Mouse (Mus musculus) liver, embryonic 13.5 days (tissue): ENCODE data around the gene Kiss1. TPM values are rescaled to one million over a fixed set of nuclear protein-coding genes. Genes with fewer than 3 reads are reported as not detected.

Experiments
- ATAC-seq: fragments of 200-750 bp; cut with Nextera tagmentation; 2 replicates; pipeline ENCODE4 v1.8.0; 2017; ENCODE audit warnings: low read depth, mild to moderate bottlenecking, moderate number of reproducible peaks, moderate library complexity
- DNase-seq: peaks from one replicate; pipeline ENCODE4 v3.0.0; 2022
- H3K27ac ChIP-seq: fragments of 300-500 bp; sonication (generic); 2 replicates; pipeline ENCODE4 v1.5.1; 2015; ENCODE audit warnings: moderate library complexity, mild to moderate bottlenecking, inconsistent platforms
- H3K27me3 ChIP-seq: fragments of 300-500 bp; sonication (generic); 2 replicates; pipeline ENCODE4 v1.6.1; 2015; ENCODE audit warnings: mild to moderate bottlenecking, inconsistent platforms
- H3K36me3 ChIP-seq: fragments of 300-500 bp; sonication (generic); 2 replicates; pipeline ENCODE4 v1.6.1; 2015; ENCODE audit warnings: mild to moderate bottlenecking, inconsistent platforms
- H3K4me1 ChIP-seq: fragments of 300-500 bp; sonication (generic); replicated peaks from 2 replicates; pipeline ENCODE4 v1.6.1; 2015; ENCODE audit warnings: inconsistent platforms
- H3K4me2 ChIP-seq: fragments of 300-500 bp; sonication (generic); 2 replicates; pipeline ENCODE4 v1.6.1; 2015; ENCODE audit warnings: inconsistent platforms, mild to moderate bottlenecking, moderate library complexity
- H3K4me3 ChIP-seq: fragments of 300-500 bp; sonication (generic); replicated peaks from 2 replicates; pipeline ENCODE4 v1.5.1; 2015; ENCODE audit warnings: mild to moderate bottlenecking, inconsistent platforms
- H3K9ac ChIP-seq: fragments of 300-500 bp; sonication (generic); 2 replicates; pipeline ENCODE4 v1.6.1; 2015; ENCODE audit warnings: mild to moderate bottlenecking, inconsistent platforms
- H3K9me3 ChIP-seq: fragments of 300-500 bp; sonication (generic); replicated peaks from 2 replicates; pipeline ENCODE4 v1.6.1; 2016; ENCODE audit warnings: inconsistent platforms
- WGBS: fragments of 180-500 bp; shearing (Covaris S2); methylation state at CpG from one replicate; pipeline ENCODE4 v1.1.7; 2015; ENCODE audit not compliant: insufficient replicate concordance; 5-methylcytosine and 5-hydroxymethylcytosine counted together
- polyA plus RNA-seq: library from polyadenylated mRNA; unstranded; fragments of >200 nt; fragmentation: Nextera tagmentation; extraction: Ambion mirVana; gene quantifications from 2 replicates; pipeline ENCODE4 v1.2.1, GENCODE M21; 2015

Kiss1 gene
- polyA plus RNA-seq, 1 experiment from 2014 or later: not detected

DNA sequence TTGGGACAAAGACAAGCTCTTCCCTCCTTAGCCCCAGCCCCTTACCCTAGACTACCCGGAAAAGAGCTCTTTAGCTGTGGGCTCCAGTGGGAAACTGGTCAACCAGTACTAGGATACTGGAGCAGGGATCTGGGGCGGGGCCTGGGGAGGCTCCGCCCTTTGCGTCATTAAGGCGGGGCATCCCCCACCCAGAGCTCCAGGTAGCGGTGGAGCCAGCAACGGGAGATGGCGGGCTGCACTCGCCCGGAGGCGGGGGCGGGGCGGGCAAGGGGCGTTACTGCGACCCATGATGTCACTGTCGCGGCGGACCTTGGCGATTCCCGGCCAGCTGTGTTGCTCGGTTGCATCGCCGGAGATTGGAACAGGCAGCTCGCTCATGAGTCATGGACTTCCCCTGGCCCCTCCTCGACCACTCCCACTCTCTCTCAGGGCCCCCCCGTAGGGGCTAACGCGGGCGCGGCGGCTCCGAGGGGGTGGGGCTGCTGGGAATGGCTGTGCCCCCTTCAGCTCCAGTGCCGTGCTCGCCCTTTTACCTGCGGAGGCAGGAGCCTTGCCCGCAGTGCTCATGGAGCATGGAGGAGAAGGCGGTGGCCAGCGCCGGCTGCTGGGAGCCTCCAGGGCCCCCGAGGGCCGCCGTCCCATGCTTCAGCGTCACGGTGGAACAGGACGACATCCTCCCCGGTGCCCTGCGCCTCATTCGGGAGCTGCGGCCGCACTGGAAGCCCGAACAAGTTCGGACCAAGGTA is 41.8 kb downstream of the Kiss1 start, which contains the start of gene Etnk2:
TSS of gene Etnk2 (plus strand) at position 297 of the 746 bp plus-strand sequence.
- no peaks in the 10 kb centered on the region for H3K9me3 ChIP-seq
- peak within 1 kb of the TSS; percentile 55 for H3K4me3 ChIP-seq
- peaks cover 40% of the 10 kb centered on the region for H3K4me1 ChIP-seq
- peak; percentile 65 for DNase-seq
- H3K9ac ChIP-seq: peak within 1 kb of the TSS; percentile 52
- H3K36me3 ChIP-seq: no peaks in the 10 kb centered on the region
- H3K27me3 ChIP-seq: peaks cover 55% of the 10 kb centered on the region
- WGBS: under 1% methylated on average over 52 of the region's 52 CpGs
- peak within 1 kb of the TSS; percentile 66 for H3K4me2 ChIP-seq
- H3K27ac ChIP-seq: peak within 1 kb of the TSS; percentile 36; the same call in 1 of the 2 replicates
- peak; percentile 56 for ATAC-seq

GRCm38 (mm10) chr1:133364022-133364630 is 42.5 kb downstream of the Kiss1 start:
- 5% methylated on average over 27 of the region's 27 CpGs for WGBS
- H3K9ac ChIP-seq: peak overlapping the region; percentile 52
- ATAC-seq (no peak), DNase-seq (no peak)
- no peaks in the 10 kb centered on the region for H3K36me3 ChIP-seq
- peaks cover 43% of the 10 kb centered on the region for H3K4me1 ChIP-seq
- peak overlapping the region; percentile 55 for H3K4me3 ChIP-seq
- H3K27ac ChIP-seq: peak overlapping the region; percentile 36; the same call in 1 of the 2 replicates
- peak overlapping the region; percentile 66 for H3K4me2 ChIP-seq
- H3K27me3 ChIP-seq: peaks cover 53% of the 10 kb centered on the region
- no peaks in the 10 kb centered on the region for H3K9me3 ChIP-seq

GRCm38 (mm10) chr1:133364890-133365289 is 43.2 kb downstream of the Kiss1 start:
- Histone ChIP-seq H3K9ac (no peak overlapping the region), H3K27ac (no peak overlapping the region), H3K36me3 (no peaks in the 10 kb centered on the region), H3K4me1 (peaks cover 43% of the 10 kb centered on the region), H3K9me3 (no peaks in the 10 kb centered on the region), H3K4me2 (no peak overlapping the region), H3K27me3 (peaks cover 53% of the 10 kb centered on the region), H3K4me3 (no peak overlapping the region)
- WGBS: 17% methylated on average over 2 of the region's 2 CpGs
- DNase-seq (no peak), ATAC-seq (no peak)

GRCm38 (mm10) chr1:133366951-133367605 is 45.4 kb downstream of the Kiss1 start:
- H3K27ac ChIP-seq: no peak overlapping the region
- H3K4me3 ChIP-seq: no peak overlapping the region
- peaks cover 46% of the 10 kb centered on the region for H3K27me3 ChIP-seq
- DNase-seq (no peak), ATAC-seq (no peak)
- WGBS: 34% methylated on average over 10 of the region's 10 CpGs
- no peaks in the 10 kb centered on the region for H3K36me3 ChIP-seq
- no peak overlapping the region for H3K4me2 ChIP-seq
- peaks cover 56% of the 10 kb centered on the region for H3K4me1 ChIP-seq
- H3K9ac ChIP-seq: no peak overlapping the region
- no peaks in the 10 kb centered on the region for H3K9me3 ChIP-seq

DNA sequence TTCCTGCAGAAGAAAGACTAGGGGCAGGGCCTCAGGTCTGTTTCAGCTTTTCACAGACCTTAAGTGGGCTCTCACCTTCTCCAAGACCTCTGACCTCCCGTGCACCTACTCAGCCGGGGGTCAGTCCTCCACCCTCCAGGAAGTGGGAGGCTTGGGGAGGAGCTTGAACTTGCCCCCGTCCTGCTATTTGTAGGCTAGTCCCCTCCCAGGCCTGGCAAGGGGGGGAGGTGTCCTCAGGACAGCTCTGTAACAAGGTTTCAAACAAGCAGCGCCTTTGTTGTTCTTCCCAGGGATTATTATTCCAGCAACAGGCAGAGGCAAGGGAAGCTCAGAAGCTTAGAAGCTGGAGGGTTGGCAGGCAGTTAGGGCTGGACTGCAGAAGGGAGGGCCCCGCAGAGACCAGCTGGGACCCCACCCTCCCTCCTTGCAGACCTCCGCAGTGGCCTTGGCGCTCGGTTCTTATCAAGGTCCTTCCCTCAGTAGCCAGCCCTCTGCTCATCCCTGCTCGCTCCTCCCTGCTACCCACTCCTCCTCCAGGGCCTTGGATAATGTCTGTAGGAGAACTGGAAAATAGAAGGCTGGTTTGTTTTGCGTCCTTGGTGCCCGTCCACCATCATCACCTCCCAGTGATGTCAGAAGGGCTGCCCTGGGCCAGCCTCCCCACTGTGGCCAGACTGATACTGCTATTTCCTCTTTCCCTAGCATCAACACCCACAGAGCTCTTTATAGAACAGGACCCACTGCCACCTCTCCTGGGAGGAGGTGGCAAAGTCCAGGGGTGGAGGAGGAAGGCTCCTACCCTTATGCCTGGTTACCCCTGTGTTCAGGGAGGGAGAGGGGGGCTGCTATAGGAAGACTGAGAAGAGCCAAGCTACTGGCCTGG is 46.2 kb downstream of the Kiss1 start:
- Histone ChIP-seq H3K4me2 (peak overlapping the region; percentile 29), H3K27ac (no peak overlapping the region; the same call in 1 of the 2 replicates), H3K4me3 (no peak overlapping the region), H3K9me3 (no peaks in the 10 kb centered on the region), H3K27me3 (peaks cover 38% of the 10 kb centered on the region), H3K4me1 (peaks cover 59% of the 10 kb centered on the region), H3K9ac (no peak overlapping the region), H3K36me3 (no peaks in the 10 kb centered on the region)
- no peak for ATAC-seq
- no peak for DNase-seq
- 5% methylated on average over 11 of the region's 11 CpGs for WGBS

DNA sequence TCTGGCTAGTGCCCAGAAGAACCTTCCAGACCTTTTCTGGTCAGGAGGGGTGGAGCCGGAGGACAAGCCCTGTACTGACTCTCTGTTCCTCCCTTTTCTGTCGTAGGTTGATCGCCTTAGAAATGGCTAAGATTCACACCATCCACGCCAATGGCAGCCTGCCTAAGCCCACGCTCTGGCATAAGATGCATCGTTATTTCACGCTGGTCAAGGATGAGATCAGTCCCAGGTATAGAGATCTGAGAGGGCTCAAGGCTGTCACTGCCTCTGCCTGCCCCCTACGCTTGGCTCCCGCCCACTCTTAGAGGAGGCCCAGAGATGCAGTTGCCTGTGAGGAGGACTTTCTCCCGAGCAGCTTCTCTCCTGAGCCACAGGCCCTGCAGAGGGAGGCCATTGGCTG is 47.0 kb downstream of the Kiss1 start:
- no peaks in the 10 kb centered on the region for H3K9me3 ChIP-seq
- ATAC-seq (no peak), DNase-seq (no peak)
- no peak overlapping the region for H3K4me3 ChIP-seq
- H3K27me3 ChIP-seq: peaks cover 30% of the 10 kb centered on the region
- peaks cover 53% of the 10 kb centered on the region for H3K4me1 ChIP-seq
- H3K27ac ChIP-seq: no peak overlapping the region
- WGBS: 52% methylated on average over 10 of the region's 10 CpGs
- no peaks in the 10 kb centered on the region for H3K36me3 ChIP-seq
- H3K4me2 ChIP-seq: no peak overlapping the region
- no peak overlapping the region for H3K9ac ChIP-seq

- WGBS: 52% methylated on average over 4 of the region's 4 CpGs
- H3K4me1 ChIP-seq: peaks cover 45% of the 10 kb centered on the region
- H3K4me3 ChIP-seq: no peak overlapping the region
- peaks cover 13% of the 10 kb centered on the region for H3K27me3 ChIP-seq
- H3K9ac ChIP-seq: no peak overlapping the region
- no peak for DNase-seq
- H3K36me3 ChIP-seq: no peaks in the 10 kb centered on the region
- no peaks in the 10 kb centered on the region for H3K9me3 ChIP-seq
- ATAC-seq: no peak
- no peak overlapping the region for H3K4me2 ChIP-seq
- no peak overlapping the region for H3K27ac ChIP-seq
These were observed 48.7 kb downstream of the Kiss1 start for GRCm38 (mm10) chr1:133370352-133370751.

DNA sequence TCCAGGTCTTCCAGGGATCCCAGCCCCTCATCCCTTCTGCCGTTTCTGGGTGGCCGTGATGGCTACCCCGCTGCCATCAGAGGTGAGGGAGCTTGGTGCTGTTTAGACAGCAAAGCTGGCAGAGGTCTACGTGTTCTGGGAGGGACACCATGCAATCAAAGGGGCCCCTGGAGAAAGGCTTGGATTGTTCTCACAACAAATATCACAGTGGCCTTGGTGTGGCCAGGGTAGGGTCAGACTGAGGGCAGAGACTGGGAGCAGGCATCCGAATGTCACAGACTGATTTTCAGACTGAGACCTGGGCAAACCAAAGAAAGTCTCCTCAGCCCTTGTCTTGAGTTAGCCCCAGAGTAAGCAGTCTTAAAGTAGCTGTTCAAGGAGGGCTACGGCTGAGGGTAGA is 49.8 kb downstream of the Kiss1 start:
- Histone ChIP-seq H3K4me3 (no peak overlapping the region), H3K27ac (peak overlapping the region; percentile 72), H3K4me1 (peaks cover 53% of the 10 kb centered on the region), H3K9ac (no peak overlapping the region), H3K4me2 (no peak overlapping the region), H3K27me3 (peaks cover 4% of the 10 kb centered on the region; the same call in 1 of the 2 replicates), H3K36me3 (no peaks in the 10 kb centered on the region), H3K9me3 (no peaks in the 10 kb centered on the region)
- no peak for ATAC-seq
- 59% methylated on average over 6 of the region's 6 CpGs for WGBS
- DNase-seq: no peak

DNA sequence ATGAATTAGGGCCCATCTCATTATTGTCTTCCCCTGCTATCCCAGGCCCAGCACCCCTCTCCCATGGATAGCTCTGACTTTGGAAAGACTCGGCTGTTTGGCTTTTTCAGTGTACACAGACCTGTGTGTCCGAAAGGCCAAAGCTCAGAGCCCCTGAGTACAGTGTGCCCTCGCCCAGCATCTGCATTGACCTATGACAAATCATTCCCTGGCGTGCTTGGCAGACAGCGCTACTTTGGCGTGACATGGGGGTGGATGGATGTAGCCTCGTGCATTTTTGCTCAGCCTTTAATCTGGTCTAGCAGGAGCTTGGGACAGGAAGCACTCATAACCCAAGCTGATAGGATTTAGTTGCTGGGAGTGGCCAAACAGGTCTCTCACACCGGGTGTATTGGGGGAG is 50.4 kb downstream of the Kiss1 start:
- no peak for DNase-seq
- no peak overlapping the region for H3K4me3 ChIP-seq
- no peaks in the 10 kb centered on the region for H3K27me3 ChIP-seq
- no peak overlapping the region for H3K9ac ChIP-seq
- H3K27ac ChIP-seq: peak overlapping the region; percentile 72
- no peaks in the 10 kb centered on the region for H3K9me3 ChIP-seq
- WGBS: 34% methylated on average over 8 of the region's 8 CpGs
- peaks cover 46% of the 10 kb centered on the region for H3K4me1 ChIP-seq
- no peak overlapping the region for H3K4me2 ChIP-seq
- peak; percentile 68 for ATAC-seq
- no peaks in the 10 kb centered on the region for H3K36me3 ChIP-seq

GRCm38 (mm10) chr1:133375696-133376346 is 54.1 kb downstream of the Kiss1 start:
- ATAC-seq (0 out of 2 replicates have a peak, but pooled peaks have one; percentile 22), DNase-seq (no peak)
- H3K4me3 ChIP-seq: no peak overlapping the region
- no peak overlapping the region for H3K27ac ChIP-seq
- no peaks in the 10 kb centered on the region for H3K9me3 ChIP-seq
- H3K27me3 ChIP-seq: no peaks in the 10 kb centered on the region
- peaks cover 37% of the 10 kb centered on the region for H3K4me1 ChIP-seq
- 55% methylated on average over 10 of the region's 10 CpGs for WGBS
- no peak overlapping the region for H3K9ac ChIP-seq
- H3K4me2 ChIP-seq: no peak overlapping the region
- no peaks in the 10 kb centered on the region for H3K36me3 ChIP-seq
